Mouse (Mus musculus) midbrain, embryonic 15.5 days (tissue): ENCODE measurements around the gene Trappc4. TPM values are rescaled to one million over a fixed set of nuclear protein-coding genes. Genes with fewer than 3 reads are reported as not detected.
A peak's percentile ranks its signal among the peaks of the same experiment; 100 is the strongest.
"Not testable (repeated sequence)": the region's sequence is repeated elsewhere in the genome, so short reads cannot be mapped to it uniquely, and the experiment has no call there.

Source experiments
- ATAC-seq: fragments of 200-750 bp; cut with Nextera tagmentation; replicated peaks from 2 replicates; pipeline ENCODE4 v1.8.0; 2017; ENCODE audit warnings: moderate TSS enrichment
- H3K27ac ChIP-seq: fragments of 300-500 bp; sonication (generic); 2 replicates; pipeline ENCODE4 v1.5.1; 2015; ENCODE audit warnings: mild to moderate bottlenecking, inconsistent platforms
- H3K27me3 ChIP-seq: fragments of 300-500 bp; sonication (generic); replicated peaks from 2 replicates; pipeline ENCODE4 v1.6.1; 2015; ENCODE audit warnings: inconsistent platforms
- H3K36me3 ChIP-seq: fragments of 300-500 bp; sonication (generic); replicated peaks from 2 replicates; pipeline ENCODE4 v1.6.1; 2015; ENCODE audit warnings: inconsistent platforms
- H3K4me1 ChIP-seq: fragments of 300-500 bp; sonication (generic); 2 replicates; pipeline ENCODE4 v1.6.1; 2015; ENCODE audit warnings: inconsistent platforms
- H3K4me2 ChIP-seq: fragments of 300-500 bp; sonication (generic); 2 replicates; pipeline ENCODE4 v1.6.1; 2015; ENCODE audit warnings: inconsistent platforms, mild to moderate bottlenecking, moderate library complexity
- H3K4me3 ChIP-seq: fragments of 300-500 bp; sonication (generic); 2 replicates; pipeline ENCODE4 v1.5.1; 2015; ENCODE audit warnings: mild to moderate bottlenecking, inconsistent platforms
- H3K9ac ChIP-seq: fragments of 300-500 bp; sonication (generic); 2 replicates; pipeline ENCODE4 v1.6.1; 2015; ENCODE audit warnings: mild to moderate bottlenecking, inconsistent platforms
- H3K9me3 ChIP-seq: fragments of 300-500 bp; sonication (generic); 2 replicates; pipeline ENCODE4 v1.6.1; 2016; ENCODE audit warnings: inconsistent platforms
- WGBS: fragments of 180-500 bp; shearing (Covaris S2); methylation state at CpG from one replicate; pipeline ENCODE4 v1.1.7; 2015; ENCODE audit warnings: mixed read lengths; 5-methylcytosine and 5-hydroxymethylcytosine counted together
- microRNA-seq: library from miRNA; unstranded; fragments of <30 nt; microRNA quantifications from one replicate; pipeline ENCODE4, GENCODE M21; 2016
- polyA plus RNA-seq: library from polyadenylated mRNA; unstranded; fragments of >200 nt; fragmentation: Nextera tagmentation; extraction: Ambion mirVana; gene quantifications from 2 replicates; pipeline ENCODE4 v1.2.1, GENCODE M21; 2015

Gene Trappc4
- polyA plus RNA-seq, 1 experiment from 2014 or later = 317 TPM

DNA sequence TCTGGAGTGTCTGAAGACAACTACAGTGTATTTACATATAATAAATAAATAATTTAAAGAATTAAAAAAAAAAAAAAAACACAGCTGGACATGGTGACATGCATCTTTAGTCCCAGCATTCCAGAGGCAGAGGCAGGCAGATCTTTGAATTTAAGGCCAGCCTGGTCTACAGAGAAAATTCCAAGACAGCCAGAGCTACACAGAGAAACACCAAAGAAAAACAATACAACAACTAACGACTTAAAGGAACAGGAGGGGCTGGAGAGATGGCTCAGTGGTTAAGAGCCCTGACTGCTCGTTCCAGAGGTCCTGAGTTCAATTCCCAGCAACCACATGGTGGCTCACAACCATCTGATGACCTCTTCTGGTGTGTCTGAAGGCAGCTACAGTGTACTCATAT, 30.1 kb downstream of the Trappc4 start:
- not testable (repeated sequence) for H3K9ac ChIP-seq, H3K4me2 ChIP-seq, ATAC-seq, H3K27me3 ChIP-seq, H3K4me3 ChIP-seq, H3K27ac ChIP-seq, H3K9me3 ChIP-seq
- Histone ChIP-seq H3K4me1 (peaks cover 17% of the 10 kb centered on the region), H3K36me3 (peaks cover 14% of the 10 kb centered on the region)
- WGBS = 87% methylated on average over 2 of the region's 2 CpGs

DNA sequence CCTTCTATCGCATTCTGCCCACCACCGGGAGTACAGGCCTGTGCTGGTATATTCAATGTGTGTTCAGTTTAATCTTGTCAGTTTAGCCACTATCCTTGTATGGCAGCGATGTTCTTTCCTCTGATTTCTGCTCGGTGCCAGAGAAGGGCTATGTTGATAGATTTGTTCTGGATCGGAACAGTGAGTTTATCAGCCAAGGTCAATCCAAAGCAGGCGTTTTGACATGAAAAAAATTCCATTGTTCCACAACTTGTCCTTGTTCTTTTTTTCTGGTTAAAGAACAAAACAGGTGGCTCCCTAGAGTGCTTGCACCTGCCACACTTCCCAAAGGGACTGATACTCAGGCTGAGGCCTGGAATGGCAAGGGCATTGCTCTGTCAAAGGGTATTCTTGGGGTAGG, 31.3 kb downstream of the Trappc4 start:
- Histone ChIP-seq H3K4me1 (peaks cover 17% of the 10 kb centered on the region), H3K27ac (no peak overlapping the region), H3K36me3 (peaks cover 2% of the 10 kb centered on the region; the same call in 1 of the 2 replicates), H3K9me3 (no peaks in the 10 kb centered on the region), H3K4me3 (no peak overlapping the region), H3K27me3 (no peaks in the 10 kb centered on the region), H3K9ac (no peak overlapping the region), H3K4me2 (no peak overlapping the region)
- 90% methylated on average over 6 of the region's 6 CpGs for WGBS
- no peak for ATAC-seq

DNA sequence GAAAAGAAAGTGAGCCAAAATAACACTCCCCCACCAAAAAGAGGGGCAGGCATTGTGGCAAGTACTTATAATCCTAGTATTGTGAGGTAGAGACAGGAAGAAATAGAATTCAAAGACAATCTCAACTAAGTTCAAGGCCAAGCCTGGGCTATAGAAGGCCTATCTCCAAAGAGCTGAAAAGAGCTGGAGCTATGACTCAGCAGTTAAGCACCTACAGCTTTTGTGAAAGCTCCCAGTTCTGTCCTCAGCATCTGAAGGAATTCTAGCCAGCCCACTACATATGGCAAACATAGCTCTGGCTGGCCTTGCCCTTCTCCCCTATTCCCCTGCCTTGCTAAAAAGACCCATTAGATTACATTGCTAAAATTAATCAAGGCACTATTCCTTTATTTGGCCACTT, 34.0 kb downstream of the Trappc4 start:
- H3K4me3 ChIP-seq = no peak overlapping the region
- H3K36me3 ChIP-seq = no peaks in the 10 kb centered on the region
- H3K9ac ChIP-seq = no peak overlapping the region
- H3K27me3 ChIP-seq = no peaks in the 10 kb centered on the region
- ATAC-seq = no peak
- no peak overlapping the region for H3K27ac ChIP-seq
- no peak overlapping the region for H3K4me2 ChIP-seq
- H3K4me1 ChIP-seq = peaks cover 2% of the 10 kb centered on the region
- H3K9me3 ChIP-seq = no peaks in the 10 kb centered on the region

DNA sequence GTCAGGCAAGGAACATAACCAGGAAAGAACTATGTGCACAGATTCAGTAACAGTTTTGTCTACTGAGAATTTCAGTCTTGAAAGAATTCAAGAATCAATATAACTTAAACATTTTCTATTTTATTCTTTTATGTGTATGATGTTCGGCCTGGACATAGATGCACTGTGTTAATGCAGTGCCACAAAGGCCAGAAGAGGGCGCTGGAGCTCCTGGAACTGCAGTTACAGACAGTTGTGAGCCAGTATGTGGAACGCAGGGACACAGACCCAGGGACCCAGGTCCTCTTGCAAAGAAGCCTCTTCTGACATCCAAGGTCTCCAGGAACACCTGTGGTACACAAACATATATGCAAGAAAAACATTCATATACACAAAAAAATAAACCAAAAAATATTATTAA, 42.9 kb downstream of the Trappc4 start:
- H3K27ac ChIP-seq = no peak overlapping the region
- H3K4me1 ChIP-seq = peaks cover 8% of the 10 kb centered on the region
- ATAC-seq = no peak
- H3K27me3 ChIP-seq = no peaks in the 10 kb centered on the region
- H3K36me3 ChIP-seq = no peaks in the 10 kb centered on the region
- no peak overlapping the region for H3K4me2 ChIP-seq
- H3K9ac ChIP-seq = no peak overlapping the region
- H3K9me3 ChIP-seq = no peaks in the 10 kb centered on the region
- no peak overlapping the region for H3K4me3 ChIP-seq
- 64% methylated on average over 3 of the region's 3 CpGs for whole genome bisulfite sequencing

DNA sequence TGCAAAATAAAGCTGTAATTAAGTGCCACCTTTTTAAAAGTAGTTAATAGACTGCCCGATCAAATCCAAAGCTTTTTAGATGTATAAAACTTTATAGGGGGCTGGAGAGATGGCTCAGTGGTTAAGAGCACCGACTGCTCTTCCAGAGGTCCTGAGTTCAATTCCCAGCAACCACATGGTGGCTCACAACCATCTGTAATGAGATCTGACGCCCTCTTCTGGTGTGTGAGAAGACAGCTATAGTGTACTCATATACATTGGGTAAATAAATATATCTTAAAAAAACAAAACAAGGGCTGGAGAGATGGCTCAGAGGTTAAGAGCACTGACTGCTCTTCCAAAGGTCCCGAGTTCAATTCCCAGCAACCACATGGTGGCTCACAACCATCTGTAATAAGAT, 45.5 kb downstream of the Trappc4 start:
- H3K4me2 ChIP-seq = peak overlapping the region; percentile 82
- ATAC-seq = peak; percentile 53
- H3K36me3 ChIP-seq = peaks cover 12% of the 10 kb centered on the region
- not testable (repeated sequence) for H3K9me3 ChIP-seq, H3K27me3 ChIP-seq, H3K4me1 ChIP-seq
- H3K9ac ChIP-seq = peak overlapping the region; percentile 36; the same call in 1 of the 2 replicates
- peak overlapping the region; percentile 87 for H3K27ac ChIP-seq
- 42% methylated on average over 4 of the region's 4 CpGs for WGBS
- H3K4me3 ChIP-seq = peak overlapping the region; percentile 99

DNA sequence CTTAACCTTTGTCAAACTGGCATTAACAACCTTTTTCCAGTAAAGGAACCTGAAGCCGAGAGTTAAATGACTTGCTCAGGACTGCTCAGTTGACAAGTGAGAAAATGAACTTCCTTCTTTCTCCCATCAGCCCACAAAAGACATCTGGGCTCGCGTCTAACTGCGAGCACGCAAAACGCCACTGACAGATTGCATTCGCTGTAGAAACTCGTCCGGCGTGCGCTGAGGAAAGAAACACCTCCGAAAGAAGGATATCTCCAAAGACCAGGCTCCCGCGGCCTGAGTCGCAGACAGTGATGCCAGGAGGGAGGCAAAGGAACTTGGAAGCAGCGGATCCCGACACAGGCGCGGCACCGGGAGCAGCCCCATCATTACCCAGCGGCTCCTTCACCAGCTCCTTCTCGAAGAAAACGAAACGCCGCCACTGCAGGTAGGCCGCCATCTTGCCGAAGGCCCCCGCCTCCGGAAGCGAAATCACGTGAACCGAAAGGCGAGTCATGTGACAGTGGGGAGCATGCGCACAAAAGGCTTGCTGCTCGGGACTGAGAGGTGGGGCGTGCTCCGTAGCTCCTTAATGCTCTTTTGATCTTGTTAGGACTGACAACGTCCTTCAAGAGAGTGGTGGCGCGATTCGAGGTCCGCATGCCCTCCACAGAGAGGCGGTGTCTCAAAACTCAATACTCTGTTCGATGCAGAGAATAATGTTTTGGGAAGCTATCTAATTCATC, 46.0 kb downstream of the Trappc4 start, which contains the start of gene Vps11:
TSS of gene Vps11 (minus strand) at position 481 of the 728 bp plus-strand sequence.
- peaks cover 10% of the 10 kb centered on the region for H3K4me1 ChIP-seq
- peak within 1 kb of the TSS; percentile 82 for H3K4me2 ChIP-seq
- H3K27ac ChIP-seq = peak within 1 kb of the TSS; percentile 87
- peak within 1 kb of the TSS; percentile 90 for H3K9ac ChIP-seq
- H3K27me3 ChIP-seq = no peaks in the 10 kb centered on the region
- no peaks in the 10 kb centered on the region for H3K9me3 ChIP-seq
- under 1% methylated on average over 44 of the region's 44 CpGs for WGBS
- H3K36me3 ChIP-seq = peaks cover 18% of the 10 kb centered on the region
- H3K4me3 ChIP-seq = peak within 1 kb of the TSS; percentile 99
- ATAC-seq = peak; percentile 91

DNA sequence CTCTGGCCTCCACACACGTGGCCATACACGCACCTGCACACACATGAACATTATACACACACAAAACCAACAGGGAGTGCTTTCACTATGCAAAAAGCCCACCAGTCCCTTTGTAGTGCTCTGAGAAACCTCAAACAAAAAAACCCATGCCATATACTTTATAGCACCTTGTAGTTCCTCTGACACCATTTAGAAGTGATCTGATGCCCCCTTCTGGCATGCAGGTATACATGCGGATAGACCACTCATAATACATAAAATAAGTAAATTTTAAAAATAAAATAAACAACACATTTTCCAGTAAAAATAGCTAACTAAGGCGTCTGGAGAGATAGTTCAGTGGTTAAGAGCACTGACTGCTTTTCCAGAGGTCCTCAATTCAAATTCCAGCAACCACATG, 50.2 kb downstream of the Trappc4 start:
- Histone ChIP-seq H3K4me3 (no peak overlapping the region), H3K27me3 (no peaks in the 10 kb centered on the region), H3K36me3 (peaks cover 59% of the 10 kb centered on the region), H3K4me1 (peaks cover 10% of the 10 kb centered on the region), H3K4me2 (no peak overlapping the region), H3K9ac (no peak overlapping the region), H3K27ac (no peak overlapping the region), H3K9me3 (no peaks in the 10 kb centered on the region)
- 77% methylated on average over 4 of the region's 4 CpGs for WGBS
- no peak for ATAC-seq

Small RNA genes lying within 50 kb of the gene (microRNA-seq; reads per million reads assigned to microRNA genes)
- not detected for gene Mir7085

Other genes starting within 250 kb of the Trappc4 start
- gene Cbl, start 173.6 kb downstream of the Trappc4 start, polyA plus RNA-seq = 24.4 and 26.2 TPM in 2 replicates
- gene Ccdc153, start 166.9 kb downstream of the Trappc4 start, polyA plus RNA-seq = 0.61 TPM in 1 of 2 replicates, not detected in the other
- 0.44 and 0.96 TPM in 2 replicates for gene Pdzd3, start 156.1 kb downstream of the Trappc4 start, polyA plus RNA-seq
- 4.8 and 5.1 TPM in 2 replicates for gene Nlrx1, start 139.0 kb downstream of the Trappc4 start, polyA plus RNA-seq
- 30.4 and 31.1 TPM in 2 replicates for gene Abcg4, start 119.0 kb downstream of the Trappc4 start, polyA plus RNA-seq
- gene Hinfp, start 101.9 kb downstream of the Trappc4 start, polyA plus RNA-seq = 28.4 and 30.5 TPM in 2 replicates
- gene C2cd2l, start 87.3 kb downstream of the Trappc4 start, polyA plus RNA-seq = 27.3 and 30.6 TPM in 2 replicates
- 36.5 and 36.9 TPM in 2 replicates for gene Dpagt1, start 81.6 kb downstream of the Trappc4 start, polyA plus RNA-seq
- 121 and 132 TPM in 2 replicates for gene H2afx, start 72.9 kb downstream of the Trappc4 start, polyA plus RNA-seq
- gene Hmbs, start 63.4 kb downstream of the Trappc4 start, polyA plus RNA-seq = 63.1 and 65.6 TPM in 2 replicates
- 43.3 and 45.7 TPM in 2 replicates for gene Vps11, start 45.9 kb downstream of the Trappc4 start, polyA plus RNA-seq
- 28.1 and 29.7 TPM in 2 replicates for gene Hyou1, start 28.1 kb downstream of the Trappc4 start, polyA plus RNA-seq
- gene Slc37a4, start 10.7 kb downstream of the Trappc4 start, polyA plus RNA-seq = 44.6 and 44.9 TPM in 2 replicates
- 965 and 984 TPM in 2 replicates for gene Rps25, start 461 bp downstream of the Trappc4 start, polyA plus RNA-seq
- 37.6 and 39.9 TPM in 2 replicates for gene Ccdc84, start 11.0 kb upstream of the Trappc4 start, polyA plus RNA-seq
- gene Foxr1, start 33.5 kb upstream of the Trappc4 start, polyA plus RNA-seq = not detected in 2 replicates
- gene Upk2, start 47.4 kb upstream of the Trappc4 start, polyA plus RNA-seq = not detected in 2 replicates
- gene Bcl9l, start 75.2 kb upstream of the Trappc4 start, polyA plus RNA-seq = 12.5 and 13.0 TPM in 2 replicates
- not detected in 2 replicates for gene Cxcr5, start 154.3 kb upstream of the Trappc4 start, polyA plus RNA-seq
- gene Ddx6, start 197.3 kb upstream of the Trappc4 start, polyA plus RNA-seq = 20.7 and 22.6 TPM in 2 replicates